In the genomic region with DNA sequence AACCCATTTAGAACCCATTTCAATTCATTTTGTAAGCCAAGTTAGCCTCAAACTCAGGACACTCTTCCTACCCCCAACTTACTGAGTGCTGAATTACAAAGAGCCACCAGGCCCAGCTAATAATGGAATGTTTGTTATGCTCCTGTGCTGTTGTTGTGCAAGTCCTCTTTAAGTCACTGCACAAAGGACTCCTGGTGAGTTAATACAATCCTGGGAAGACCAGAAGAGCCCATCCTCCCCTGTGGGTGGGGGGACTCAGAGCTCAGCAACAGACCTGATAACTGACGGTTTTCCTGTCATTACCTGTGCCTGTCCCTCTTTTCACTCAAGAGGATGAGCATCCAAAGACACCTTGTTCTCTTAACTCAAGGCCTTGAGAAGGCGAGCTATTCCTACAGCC, we compare ENCODE assay signal across 18 mouse cellular contexts. TPM values are rescaled to one million over a fixed set of nuclear protein-coding genes. Genes with fewer than 3 reads are reported as not detected.
"Had no signal": no experiment of that assay in that cellular context is flagged by ENCODE, and none has a peak within 500 bp of the region (broad histone marks: within the 10 kb centered on the region; RNA-seq: fewer than 3 reads in every experiment).

No protein-coding gene starts in this region.

- H3K9me3 ChIP-seq: intestine, embryonic 15.5 days; limb, embryonic 13.5 days; stomach, embryonic 15.5 days had no signal

- H3K27ac ChIP-seq: intestine, embryonic 15.5 days; limb, embryonic 13.5 days; liver, embryonic 14.5 days; stomach, embryonic 15.5 days had no signal

- H3K9ac ChIP-seq: intestine, embryonic 15.5 days; limb, embryonic 13.5 days; liver, embryonic 14.5 days; stomach, embryonic 15.5 days had no signal

- H3K4me3 ChIP-seq: intestine, embryonic 15.5 days; limb, embryonic 13.5 days; stomach, embryonic 15.5 days had no signal

- H3K27me3 ChIP-seq: intestine, embryonic 15.5 days; limb, embryonic 13.5 days; stomach, embryonic 15.5 days had no signal

- ATAC-seq: intestine, embryonic 15.5 days had no signal

- H3K4me1 ChIP-seq: intestine, embryonic 15.5 days; stomach, embryonic 15.5 days had no signal

- DNase-seq: kidney, adult 2 months; kidney, postnatal 36 days; layer of hippocampus, adult 9-11 months; layer of hippocampus, postnatal 36 days; lung, adult 18-20 months; lung, postnatal 36 days; retina, postnatal 1 day; thymus, adult 2 months; thymus, postnatal 25 days had no signal

- H3K4me2 ChIP-seq: intestine, embryonic 15.5 days; limb, embryonic 13.5 days; stomach, embryonic 15.5 days had no signal

- H3K36me3 ChIP-seq: intestine, embryonic 15.5 days; limb, embryonic 13.5 days; stomach, embryonic 15.5 days had no signal

RNA-seq across cellular contexts. Expression of a gene that starts 9.8 kb away (rescaled TPM):
- polyA plus RNA-seq: intestine, embryonic 15.5 days; kidney, adult 2 months; kidney, embryonic 16.5 days; limb, embryonic 13.5 days; liver, adult 2 months; liver, embryonic 14.5 days; lung, embryonic 16.5 days; neural tube, embryonic 11.5 days; spleen, adult 2 months; stomach, embryonic 15.5 days; thymus, adult 2 months had no signal

RNA-seq across cellular contexts. Expression of a gene that starts 9.9 kb away (rescaled TPM):
- polyA plus RNA-seq: intestine, embryonic 15.5 days; kidney, embryonic 16.5 days; limb, embryonic 13.5 days; liver, adult 2 months; liver, embryonic 14.5 days; lung, embryonic 16.5 days; neural tube, embryonic 11.5 days; spleen, adult 2 months; stomach, embryonic 15.5 days; thymus, adult 2 months had no signal

RNA-seq across cellular contexts. Expression of a gene that starts 17.6 kb away (rescaled TPM):
- polyA plus RNA-seq: liver, adult 2 months had no signal
